Mouse (Mus musculus): ENCODE measurements around the gene Gm20869.
"Not testable (repeated sequence)": the region's sequence is repeated elsewhere in the genome, so short reads cannot be mapped to it uniquely, and the experiment has no call there.

The Gm20869 gene

DNA sequence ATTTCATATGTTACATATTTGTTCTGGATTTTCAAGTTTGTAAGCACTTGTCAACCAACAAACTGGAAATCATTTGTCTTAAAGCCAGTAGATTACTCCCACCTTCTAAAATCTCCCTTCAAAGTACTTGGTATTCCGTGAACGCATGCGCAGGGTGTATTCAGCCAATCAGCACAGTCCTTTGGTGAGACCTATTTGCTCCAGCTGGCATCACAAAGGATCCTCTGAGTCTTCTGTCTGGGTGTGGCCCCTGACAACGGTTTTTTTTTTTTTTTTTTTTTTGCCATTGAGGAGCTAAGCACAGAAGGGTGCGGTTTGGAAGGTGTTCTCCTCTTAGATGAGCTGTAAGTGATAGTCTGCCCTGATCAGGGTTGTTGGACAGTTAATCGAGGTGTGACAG, at the start of gene Gm20869:
TSS of gene Gm20869 (plus strand) at position 301 of the 400 bp plus-strand sequence.
- DNase-seq (ENCODE audit: low spot score) = not testable (repeated sequence)
